Mouse (Mus musculus): ENCODE measurements around the gene Crtc1. TPM values are rescaled to one million over a fixed set of nuclear protein-coding genes. Genes with fewer than 3 reads are reported as not detected.

Gene Crtc1
- polyA plus RNA-seq, 1 experiment from 2014 or later, result 56.3 TPM

DNA sequence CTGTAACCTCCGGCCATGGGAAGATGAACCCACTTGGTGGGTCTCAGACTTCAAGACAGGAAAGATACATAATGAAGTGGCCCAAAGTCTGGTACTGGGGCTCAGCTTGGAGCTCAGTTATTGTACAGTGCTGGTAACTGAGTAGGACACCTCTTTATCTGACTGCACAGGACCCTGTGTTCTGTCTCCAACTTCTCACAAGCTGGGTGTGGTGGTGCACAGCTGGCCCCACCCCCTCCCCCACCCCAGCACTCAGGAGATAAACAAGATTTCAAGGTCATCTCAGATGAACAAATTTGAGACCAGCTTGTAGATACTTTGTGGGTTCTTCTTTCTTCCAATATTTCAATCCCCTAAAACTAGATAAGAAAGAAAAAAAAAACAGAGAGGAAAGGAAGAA, 83.3 kb downstream of the Crtc1 start:
- H3K27me3 ChIP-seq (ENCODE audit: control insufficient read depth, insufficient read depth, low read depth, low read length), result no peaks in the 10 kb centered on the region
- H3K9me3 ChIP-seq (replicated peaks; ENCODE audit: control insufficient read depth, low read length, poor library complexity, severe bottlenecking), result no peaks in the 10 kb centered on the region
- no peaks in the 10 kb centered on the region for H3K36me3 ChIP-seq (ENCODE audit: control insufficient read depth, insufficient read depth, low read length)
- no peak overlapping the region for H3K27ac ChIP-seq (ENCODE audit: low read length)
- H3K4me2 ChIP-seq (ENCODE audit: low read length), result no peak overlapping the region
- no peak overlapping the region for H3K9ac ChIP-seq (ENCODE audit: low read depth, low read length)
- ATAC-seq, result no peak
- 86% methylated on average over 1 of the region's 1 CpGs for WGBS
- H3K4me3 ChIP-seq (ENCODE audit: low read depth, low read length), result no peak overlapping the region
- H3K4me1 ChIP-seq (ENCODE audit: control insufficient read depth, insufficient read depth, low read length), result peaks cover 19% of the 10 kb centered on the region

DNA sequence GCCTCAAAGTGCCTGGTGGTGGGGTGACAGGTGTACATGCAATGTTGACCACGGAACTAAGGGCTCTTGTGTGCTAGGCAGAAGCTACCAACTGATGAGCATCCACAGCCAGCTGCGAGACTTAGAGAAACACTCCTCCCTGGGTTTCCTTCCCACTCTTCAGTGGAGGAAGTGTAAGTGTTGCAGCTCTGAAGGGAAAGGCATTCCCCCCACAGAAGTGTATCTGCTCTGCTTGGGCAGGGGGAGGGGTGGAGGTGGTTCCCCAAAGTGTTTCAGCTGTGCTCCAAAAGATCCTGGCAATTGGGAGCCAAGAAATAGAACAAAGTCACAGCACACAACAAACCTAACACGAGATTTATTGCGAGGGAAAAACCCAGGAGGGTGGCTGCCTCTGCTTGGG, 85.4 kb downstream of the Crtc1 start:
- H3K9me3 ChIP-seq (replicated peaks; ENCODE audit: control insufficient read depth, low read length, poor library complexity, severe bottlenecking), result no peaks in the 10 kb centered on the region
- H3K36me3 ChIP-seq (ENCODE audit: control insufficient read depth, insufficient read depth, low read length), result peaks cover 1% of the 10 kb centered on the region; the same call in 1 of the 2 replicates
- no peak; the same call in 1 of the 2 replicates for ATAC-seq
- H3K9ac ChIP-seq (ENCODE audit: low read depth, low read length), result peak overlapping the region; percentile 70
- H3K27ac ChIP-seq (ENCODE audit: low read length), result peak overlapping the region; percentile 86
- peaks cover 37% of the 10 kb centered on the region for H3K4me1 ChIP-seq (ENCODE audit: control insufficient read depth, insufficient read depth, low read length)
- 59% methylated on average over 4 of the region's 4 CpGs for WGBS
- no peaks in the 10 kb centered on the region for H3K27me3 ChIP-seq (ENCODE audit: control insufficient read depth, insufficient read depth, low read depth, low read length)
- peak overlapping the region; percentile 83 for H3K4me2 ChIP-seq (ENCODE audit: low read length)
- H3K4me3 ChIP-seq (ENCODE audit: low read depth, low read length), result peak overlapping the region; percentile 100

DNA sequence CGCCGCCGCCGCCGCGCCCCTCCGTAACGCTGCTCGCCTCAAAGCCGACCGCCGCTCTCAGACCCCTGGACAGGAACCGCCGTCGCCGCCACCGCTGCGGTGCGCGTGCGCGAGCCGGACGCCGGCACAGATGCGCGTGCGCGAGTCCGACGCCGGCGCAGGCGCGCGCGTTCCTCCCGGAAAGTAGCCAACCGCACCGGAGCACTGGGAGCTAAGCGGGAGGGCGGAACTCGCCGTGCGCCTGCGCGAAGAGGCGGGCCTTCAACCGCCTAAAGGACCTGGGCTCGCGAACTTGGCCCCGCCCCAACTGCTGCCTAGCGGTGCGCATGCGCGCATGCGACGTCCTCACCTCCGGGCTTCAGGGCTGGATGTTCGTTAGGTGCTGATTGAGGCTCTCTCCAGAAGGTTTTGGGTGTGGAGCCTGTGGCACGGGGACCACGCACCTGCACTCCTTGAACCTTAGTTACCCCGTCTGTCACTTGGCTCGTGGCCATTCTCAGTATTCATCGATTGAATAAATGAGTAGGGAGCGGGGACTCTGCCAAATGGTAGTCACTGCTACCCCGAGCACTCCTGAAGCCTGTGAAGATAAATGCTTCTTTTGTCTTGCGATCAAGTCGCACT, 86.1 kb downstream of the Crtc1 start, which contains the start of gene Upf1:
Gene Upf1 (minus strand): TSS at position 85 of the 624 bp plus-strand sequence.
- under 1% methylated on average over 53 of the region's 69 CpGs for WGBS
- peak within 1 kb of the TSS; percentile 86 for H3K27ac ChIP-seq (ENCODE audit: low read length)
- ATAC-seq, result peak; percentile 85
- H3K4me1 ChIP-seq (ENCODE audit: control insufficient read depth, insufficient read depth, low read length), result peaks cover 38% of the 10 kb centered on the region
- no peaks in the 10 kb centered on the region for H3K9me3 ChIP-seq (replicated peaks; ENCODE audit: control insufficient read depth, low read length, poor library complexity, severe bottlenecking)
- H3K36me3 ChIP-seq (ENCODE audit: control insufficient read depth, insufficient read depth, low read length), result peaks cover 3% of the 10 kb centered on the region; the same call in 1 of the 2 replicates
- peak within 1 kb of the TSS; percentile 100 for H3K4me2 ChIP-seq (ENCODE audit: low read length)
- peak within 1 kb of the TSS; percentile 98 for H3K9ac ChIP-seq (ENCODE audit: low read depth, low read length)
- H3K4me3 ChIP-seq (ENCODE audit: low read depth, low read length), result peak within 1 kb of the TSS; percentile 100
- H3K27me3 ChIP-seq (ENCODE audit: control insufficient read depth, insufficient read depth, low read depth, low read length), result no peaks in the 10 kb centered on the region

DNA sequence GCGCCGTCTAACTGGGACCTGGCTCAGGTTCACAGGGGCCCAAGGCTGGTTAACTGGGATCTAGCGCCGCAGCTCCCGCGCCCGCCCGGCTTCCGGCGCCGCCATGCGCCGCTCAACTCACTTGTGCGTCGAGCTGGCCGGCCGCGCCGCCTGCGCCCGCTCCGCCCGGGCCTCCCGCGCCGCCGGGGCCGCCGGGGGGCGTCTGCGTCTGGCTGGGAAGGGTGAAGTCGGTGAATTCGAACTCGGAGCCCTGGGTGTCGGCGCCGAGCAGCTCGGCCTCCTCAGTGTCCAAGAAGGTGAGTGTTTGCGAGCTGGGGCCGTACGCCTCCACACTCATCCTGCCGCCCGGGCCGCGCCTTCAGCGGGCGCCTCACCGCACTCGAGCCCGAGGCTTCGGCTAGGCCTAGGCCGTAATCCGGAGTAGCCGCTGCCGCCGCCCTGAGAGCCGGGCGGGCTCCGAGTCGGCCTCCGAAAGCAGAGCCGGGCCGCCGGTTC, 86.7 kb downstream of the Crtc1 start:
- 0% methylated on average over 50 of the region's 64 CpGs for WGBS
- ATAC-seq, result peak; percentile 65
- peak overlapping the region; percentile 100 for H3K4me2 ChIP-seq (ENCODE audit: low read length)
- H3K27me3 ChIP-seq (ENCODE audit: control insufficient read depth, insufficient read depth, low read depth, low read length), result no peaks in the 10 kb centered on the region
- peaks cover 3% of the 10 kb centered on the region; the same call in 1 of the 2 replicates for H3K36me3 ChIP-seq (ENCODE audit: control insufficient read depth, insufficient read depth, low read length)
- no peaks in the 10 kb centered on the region for H3K9me3 ChIP-seq (replicated peaks; ENCODE audit: control insufficient read depth, low read length, poor library complexity, severe bottlenecking)
- H3K4me1 ChIP-seq (ENCODE audit: control insufficient read depth, insufficient read depth, low read length), result peaks cover 38% of the 10 kb centered on the region
- H3K27ac ChIP-seq (ENCODE audit: low read length), result peak overlapping the region; percentile 84
- peak overlapping the region; percentile 100 for H3K4me3 ChIP-seq (ENCODE audit: low read depth, low read length)
- peak overlapping the region; percentile 98 for H3K9ac ChIP-seq (ENCODE audit: low read depth, low read length)

GRCm38 (mm10) chr8:70352000-70352384, 87.4 kb downstream of the Crtc1 start:
- Histone ChIP-seq H3K4me1 (ENCODE audit: control insufficient read depth, insufficient read depth, low read length) (peaks cover 38% of the 10 kb centered on the region), H3K4me3 (ENCODE audit: low read depth, low read length) (peak overlapping the region; percentile 100), H3K36me3 (ENCODE audit: control insufficient read depth, insufficient read depth, low read length) (peaks cover 3% of the 10 kb centered on the region; the same call in 1 of the 2 replicates), H3K9ac (ENCODE audit: low read depth, low read length) (peak overlapping the region; percentile 98), H3K27me3 (ENCODE audit: control insufficient read depth, insufficient read depth, low read depth, low read length) (no peaks in the 10 kb centered on the region), H3K9me3 (replicated peaks; ENCODE audit: control insufficient read depth, low read length, poor library complexity, severe bottlenecking) (no peaks in the 10 kb centered on the region), H3K27ac (ENCODE audit: low read length) (no peak overlapping the region), H3K4me2 (ENCODE audit: low read length) (peak overlapping the region; percentile 100)
- ATAC-seq, result no peak
- 30% methylated on average over 3 of the region's 3 CpGs for WGBS

GRCm38 (mm10) chr8:70351035-70351999, 88.1 kb downstream of the Crtc1 start:
- Histone ChIP-seq H3K27me3 (ENCODE audit: control insufficient read depth, insufficient read depth, low read depth, low read length) (no peaks in the 10 kb centered on the region), H3K36me3 (ENCODE audit: control insufficient read depth, insufficient read depth, low read length) (peaks cover 3% of the 10 kb centered on the region; the same call in 1 of the 2 replicates), H3K27ac (ENCODE audit: low read length) (no peak overlapping the region), H3K4me2 (ENCODE audit: low read length) (peak overlapping the region; percentile 100), H3K4me3 (ENCODE audit: low read depth, low read length) (peak overlapping the region; percentile 100), H3K4me1 (ENCODE audit: control insufficient read depth, insufficient read depth, low read length) (peaks cover 38% of the 10 kb centered on the region), H3K9me3 (replicated peaks; ENCODE audit: control insufficient read depth, low read length, poor library complexity, severe bottlenecking) (no peaks in the 10 kb centered on the region), H3K9ac (ENCODE audit: low read depth, low read length) (peak overlapping the region; percentile 98)
- WGBS, result 61% methylated on average over 15 of the region's 15 CpGs
- ATAC-seq, result no peak

GRCm38 (mm10) chr8:70347860-70348420, 91.4 kb downstream of the Crtc1 start:
- H3K4me1 ChIP-seq (ENCODE audit: control insufficient read depth, insufficient read depth, low read length), result peaks cover 31% of the 10 kb centered on the region
- H3K4me3 ChIP-seq (ENCODE audit: low read depth, low read length), result no peak overlapping the region
- peaks cover 3% of the 10 kb centered on the region; the same call in 1 of the 2 replicates for H3K36me3 ChIP-seq (ENCODE audit: control insufficient read depth, insufficient read depth, low read length)
- no peaks in the 10 kb centered on the region for H3K27me3 ChIP-seq (ENCODE audit: control insufficient read depth, insufficient read depth, low read depth, low read length)
- no peak overlapping the region for H3K9ac ChIP-seq (ENCODE audit: low read depth, low read length)
- no peak overlapping the region for H3K4me2 ChIP-seq (ENCODE audit: low read length)
- WGBS, result 78% methylated on average over 1 of the region's 1 CpGs
- H3K9me3 ChIP-seq (replicated peaks; ENCODE audit: control insufficient read depth, low read length, poor library complexity, severe bottlenecking), result no peaks in the 10 kb centered on the region
- no peak for ATAC-seq
- H3K27ac ChIP-seq (ENCODE audit: low read length), result no peak overlapping the region

- no peak overlapping the region for H3K9ac ChIP-seq (ENCODE audit: low read depth, low read length)
- H3K9me3 ChIP-seq (replicated peaks; ENCODE audit: control insufficient read depth, low read length, poor library complexity, severe bottlenecking), result no peaks in the 10 kb centered on the region
- H3K27ac ChIP-seq (ENCODE audit: low read length), result no peak overlapping the region
- H3K4me3 ChIP-seq (ENCODE audit: low read depth, low read length), result no peak overlapping the region
- peaks cover 4% of the 10 kb centered on the region for H3K36me3 ChIP-seq (ENCODE audit: control insufficient read depth, insufficient read depth, low read length)
- H3K4me1 ChIP-seq (ENCODE audit: control insufficient read depth, insufficient read depth, low read length), result peaks cover 31% of the 10 kb centered on the region
- H3K27me3 ChIP-seq (ENCODE audit: control insufficient read depth, insufficient read depth, low read depth, low read length), result no peaks in the 10 kb centered on the region
- ATAC-seq, result no peak
- H3K4me2 ChIP-seq (ENCODE audit: low read length), result no peak overlapping the region
- 92% methylated on average over 4 of the region's 4 CpGs for WGBS
These were observed 91.9 kb downstream of the Crtc1 start for GRCm38 (mm10) chr8:70347443-70347842.
